Comparison of ENCODE assay signal across 8 mouse cellular contexts in genomic region chr10:80656863-80657623, GRCm38 (mm10). TPM values are rescaled to one million over a fixed set of nuclear protein-coding genes. Genes with fewer than 3 reads are reported as not detected.
DNase-seq lines count a peak whose midpoint lies in the region; ATAC-seq and TF ChIP-seq lines count a peak whose summit lies in the region.

Gene Btbd2 (minus strand): TSS chr10:80657071.

- no peaks in the 10 kb centered on the region for H3K36me3 ChIP-seq in hindbrain, postnatal 0 days (ENCODE audit: insufficient read depth, low read length)
- H3K36me3 ChIP-seq in liver, adult 2 months (ENCODE audit: control insufficient read depth, insufficient read depth, low read length): no peaks in the 10 kb centered on the region

- no peak for DNase-seq in layer of hippocampus, adult 8-10 months (ENCODE audit: low spot score in 2 of 2)
- DNase-seq in layer of hippocampus, adult 9-11 months: no peak
- no peak for DNase-seq in adrenal gland, postnatal 4 days (ENCODE audit: low spot score in 2 of 2)
- DNase-seq in gastrocnemius, postnatal 10 days: no peak
- peak; percentile 18 for DNase-seq in hindbrain, postnatal 0 days (ENCODE audit: low spot score)
- DNase-seq in liver, adult 2 months (ENCODE audit: extremely low read depth, low read depth, low spot score): no peak
- DNase-seq in testis, postnatal 14 days (ENCODE audit: low spot score): no peak

- TF ChIP-seq CTCF in hindbrain, postnatal 0 days (IDR thresholded peaks at IDR 0.05; ENCODE audit: low read depth): no peak
- TF ChIP-seq CTCF in liver, adult 2 months (IDR thresholded peaks at IDR 0.05; ENCODE audit: low read depth, low read length): no peak

- WGBS in hindbrain, postnatal 0 days: 25% methylated on average over 15 of the region's 15 CpGs
- 43% methylated on average over 15 of the region's 15 CpGs for WGBS in liver, adult 2 months

- no peaks in the 10 kb centered on the region for H3K27me3 ChIP-seq in hindbrain, postnatal 0 days (ENCODE audit: insufficient read depth, low read length)
- H3K27me3 ChIP-seq in liver, adult 2 months (ENCODE audit: control insufficient read depth, insufficient read depth, low read length): no peaks in the 10 kb centered on the region

- peak within 1 kb of the TSS; percentile 94 for H3K4me2 ChIP-seq in hindbrain, postnatal 0 days (ENCODE audit: low read depth, low read length)

- H3K4me1 ChIP-seq in hindbrain, postnatal 0 days (ENCODE audit: insufficient read depth, low read length): peaks cover 11% of the 10 kb centered on the region; the same call in 1 of the 2 replicates
- H3K4me1 ChIP-seq in liver, adult 2 months (ENCODE audit: control insufficient read depth, insufficient read depth, low read length): peaks cover 8% of the 10 kb centered on the region

- H3K4me3 ChIP-seq in hindbrain, postnatal 0 days (ENCODE audit: low read length): peak within 1 kb of the TSS; percentile 76
- peak within 1 kb of the TSS; percentile 78 for H3K4me3 ChIP-seq in liver, adult 2 months (ENCODE audit: insufficient read depth, low read depth, low read length)

- peaks cover 20% of the 10 kb centered on the region; the same call in 1 of the 2 replicates for H3K79me2 ChIP-seq in liver, adult 2 months (ENCODE audit: control insufficient read depth, insufficient read depth, low read length)

- ATAC-seq in hindbrain, postnatal 0 days: peak; percentile 55; the same call in 1 of the 2 replicates
- ATAC-seq in neutrophil, adult 5-6 weeks (ENCODE audit: extremely low read depth, insufficient number of reproducible peaks, low FRiP score, poor library complexity, severe bottlenecking): no peak

- H3K27ac ChIP-seq in hindbrain, postnatal 0 days: peak within 1 kb of the TSS; percentile 92
- peak within 1 kb of the TSS; percentile 50 for H3K27ac ChIP-seq in liver, adult 2 months (replicated peaks; ENCODE audit: insufficient read depth, low read depth, low read length)

- no peaks in the 10 kb centered on the region for H3K9me3 ChIP-seq in hindbrain, postnatal 0 days (ENCODE audit: low read length)

- no peak for TF ChIP-seq POLR2A in liver, adult 2 months (IDR thresholded peaks at IDR 0.05; ENCODE audit: extremely low read depth, insufficient read depth, low read length)

- peak within 1 kb of the TSS; percentile 93 for H3K9ac ChIP-seq in hindbrain, postnatal 0 days (replicated peaks; ENCODE audit: low read length)
- peak within 1 kb of the TSS; percentile 91 for H3K9ac ChIP-seq in liver, adult 2 months (ENCODE audit: low read depth, low read length)

RNA-seq across cellular contexts. Expression of gene Btbd2, which starts in this region (rescaled TPM):
- total RNA-seq in layer of hippocampus, adult 8-10 months (2022): 100 to 1,000 TPM in 2 of 4 experiments, 10 to 100 TPM in 2; 92.1 to 103 (median 97.9) TPM
- 10 to 100 TPM; 72.0 to 76.3 TPM for total RNA-seq in adrenal gland, postnatal 4 days (2021)
- total RNA-seq in gastrocnemius, postnatal 10 days (2021): 10 to 100 TPM; 39.9 to 40.3 TPM
- total RNA-seq in hindbrain, postnatal 0 days (2014; rRNA removed): 209 and 213 TPM in 2 replicates
- 81.9 and 82.8 TPM in 2 replicates for polyA plus RNA-seq in hindbrain, postnatal 0 days (2015; fragmentation: Nextera tagmentation; extraction: Ambion mirVana)
- 16.2 and 19.7 TPM in 2 replicates for total RNA-seq in liver, adult 2 months (2014; rRNA removed)
- 36.1 and 36.8 TPM in 2 replicates for polyA plus RNA-seq in liver, adult 2 months (2012; rRNA removed)
- total RNA-seq in neutrophil, adult 5-6 weeks (2017): 21.4 and 22.8 TPM in 2 replicates
